Mouse (Mus musculus): ENCODE results near the gene Epb41l1.

GRCm38 (mm10) chr2:156464416-156464815, 43.7 kb downstream of the Epb41l1 start:
- no peak for TF ChIP-seq CTCF (conservative IDR thresholded peaks at IDR 0.05; ENCODE audit: low read length)
- TF ChIP-seq POU5F1 (IDR thresholded peaks at IDR 0.05; ENCODE audit: borderline replicate concordance, low read length) = no peak
- no peak for TF ChIP-seq NANOG (IDR thresholded peaks at IDR 0.05; ENCODE audit: borderline replicate concordance, low read length)

Data from E14TG2a.4 (cell line).